Mouse (Mus musculus) intestine, embryonic 15.5 days (tissue): ENCODE measurements at regions not wholly inside any gene's neighbourhood (a gene's known extent, or its start where the extent isn't known, plus 50 kb on each side); places are given as distances from the start of the nearest gene placed in this dataset.

Experiments
- ATAC-seq: fragments of 200-750 bp; cut with Nextera tagmentation; 2 replicates; pipeline ENCODE4 v1.8.0; 2017; ENCODE audit warnings: moderate TSS enrichment, moderate library complexity
- H3K27ac ChIP-seq: fragments of 300-500 bp; sonication (generic); 2 replicates; pipeline ENCODE4 v1.5.1; 2015; ENCODE audit warnings: mild to moderate bottlenecking, inconsistent platforms
- H3K27me3 ChIP-seq: fragments of 300-500 bp; sonication (generic); replicated peaks from 2 replicates; pipeline ENCODE4 v1.6.1; 2015; ENCODE audit warnings: inconsistent platforms
- H3K36me3 ChIP-seq: fragments of 300-500 bp; sonication (generic); 2 replicates; pipeline ENCODE4 v1.6.1; 2015; ENCODE audit warnings: inconsistent platforms
- H3K4me1 ChIP-seq: fragments of 300-500 bp; sonication (generic); replicated peaks from 2 replicates; pipeline ENCODE4 v1.6.1; 2015; ENCODE audit warnings: inconsistent platforms
- H3K4me2 ChIP-seq: fragments of 300-500 bp; sonication (generic); replicated peaks from 2 replicates; pipeline ENCODE4 v1.6.1; 2015; ENCODE audit warnings: mild to moderate bottlenecking, inconsistent platforms
- H3K4me3 ChIP-seq: fragments of 300-500 bp; sonication (generic); replicated peaks from 2 replicates; pipeline ENCODE4 v1.5.1; 2015; ENCODE audit warnings: inconsistent platforms
- H3K9ac ChIP-seq: fragments of 300-500 bp; sonication (generic); 2 replicates; pipeline ENCODE4 v1.6.1; 2015; ENCODE audit warnings: inconsistent platforms
- H3K9me3 ChIP-seq: fragments of 300-500 bp; sonication (generic); 2 replicates; pipeline ENCODE4 v1.6.1; 2016; ENCODE audit warnings: inconsistent platforms
- WGBS: fragments of 180-500 bp; shearing (Covaris S2); methylation state at CpG from one replicate; pipeline ENCODE4 v1.1.7; 2015; 5-methylcytosine and 5-hydroxymethylcytosine counted together

GRCm38 (mm10) chr3:105241048-105241447 lies 174.4 kb downstream of the 4930564D02Rik start:
- no peaks in the 10 kb centered on the region for H3K4me1 ChIP-seq
- no peak overlapping the region for H3K4me2 ChIP-seq
- no peak for ATAC-seq
- no peaks in the 10 kb centered on the region for H3K9me3 ChIP-seq
- no peaks in the 10 kb centered on the region for H3K36me3 ChIP-seq
- H3K27ac ChIP-seq = no peak overlapping the region
- H3K9ac ChIP-seq = no peak overlapping the region
- WGBS = 80% methylated on average over 3 of the region's 3 CpGs
- no peak overlapping the region for H3K4me3 ChIP-seq
- no peaks in the 10 kb centered on the region for H3K27me3 ChIP-seq

GRCm38 (mm10) chr3:105257096-105257495 lies 190.5 kb downstream of the 4930564D02Rik start:
- Histone ChIP-seq H3K4me1 (no peaks in the 10 kb centered on the region), H3K4me2 (no peak overlapping the region), H3K36me3 (no peaks in the 10 kb centered on the region), H3K9me3 (no peaks in the 10 kb centered on the region), H3K9ac (no peak overlapping the region), H3K27ac (no peak overlapping the region), H3K4me3 (no peak overlapping the region), H3K27me3 (no peaks in the 10 kb centered on the region)
- 81% methylated on average over 2 of the region's 2 CpGs for WGBS
- ATAC-seq = no peak

GRCm38 (mm10) chr3:105275241-105275640 lies 176.9 kb upstream of the Kcnd3 start:
- H3K9me3 ChIP-seq = no peaks in the 10 kb centered on the region
- ATAC-seq = no peak
- WGBS = 34% methylated on average over 4 of the region's 4 CpGs

GRCm38 (mm10) chr3:105280971-105281370 lies 171.2 kb upstream of the Kcnd3 start:
- no peaks in the 10 kb centered on the region for H3K4me1 ChIP-seq
- H3K27me3 ChIP-seq = no peaks in the 10 kb centered on the region
- no peaks in the 10 kb centered on the region for H3K9me3 ChIP-seq
- no peak overlapping the region for H3K9ac ChIP-seq
- no peak overlapping the region for H3K4me3 ChIP-seq
- H3K36me3 ChIP-seq = no peaks in the 10 kb centered on the region
- H3K4me2 ChIP-seq = no peak overlapping the region
- no peak for ATAC-seq
- WGBS = 80% methylated on average over 5 of the region's 5 CpGs
- no peak overlapping the region for H3K27ac ChIP-seq

More at GRCm38 (mm10) chr3:105275241-105275640, 176.9 kb upstream of the Kcnd3 start:
- Histone ChIP-seq H3K27me3 (no peaks in the 10 kb centered on the region), H3K4me1 (no peaks in the 10 kb centered on the region), H3K4me2 (no peak overlapping the region), H3K4me3 (no peak overlapping the region), H3K36me3 (no peaks in the 10 kb centered on the region), H3K9ac (no peak overlapping the region), H3K27ac (no peak overlapping the region)

GRCm38 (mm10) chr3:105281686-105282085 lies 170.4 kb upstream of the Kcnd3 start:
- no peaks in the 10 kb centered on the region for H3K27me3 ChIP-seq
- 89% methylated on average over 3 of the region's 3 CpGs for WGBS
- H3K4me2 ChIP-seq = no peak overlapping the region
- no peak overlapping the region for H3K27ac ChIP-seq
- H3K9ac ChIP-seq = no peak overlapping the region
- no peaks in the 10 kb centered on the region for H3K4me1 ChIP-seq
- no peaks in the 10 kb centered on the region for H3K36me3 ChIP-seq
- H3K9me3 ChIP-seq = no peaks in the 10 kb centered on the region
- no peak for ATAC-seq
- no peak overlapping the region for H3K4me3 ChIP-seq

GRCm38 (mm10) chr3:105298273-105298672 lies 153.9 kb upstream of the Kcnd3 start:
- 87% methylated on average over 3 of the region's 3 CpGs for WGBS
- Histone ChIP-seq H3K4me2 (no peak overlapping the region), H3K36me3 (no peaks in the 10 kb centered on the region), H3K27me3 (no peaks in the 10 kb centered on the region), H3K4me1 (no peaks in the 10 kb centered on the region), H3K27ac (no peak overlapping the region), H3K9ac (no peak overlapping the region), H3K9me3 (no peaks in the 10 kb centered on the region), H3K4me3 (no peak overlapping the region)
- ATAC-seq = no peak

- no peak for ATAC-seq
- H3K36me3 ChIP-seq = no peaks in the 10 kb centered on the region
- H3K4me2 ChIP-seq = no peak overlapping the region
- no peaks in the 10 kb centered on the region for H3K27me3 ChIP-seq
- H3K9me3 ChIP-seq = no peaks in the 10 kb centered on the region
- 62% methylated on average over 7 of the region's 7 CpGs for WGBS
- no peak overlapping the region for H3K4me3 ChIP-seq
- H3K27ac ChIP-seq = no peak overlapping the region
- no peak overlapping the region for H3K9ac ChIP-seq
- H3K4me1 ChIP-seq = no peaks in the 10 kb centered on the region
Measured at GRCm38 (mm10) chr3:105300693-105301548, 151.2 kb upstream of the Kcnd3 start.

GRCm38 (mm10) chr3:105307676-105308075 lies 144.5 kb upstream of the Kcnd3 start:
- no peak overlapping the region for H3K9ac ChIP-seq
- no peaks in the 10 kb centered on the region for H3K9me3 ChIP-seq
- no peak overlapping the region for H3K27ac ChIP-seq
- no peaks in the 10 kb centered on the region for H3K27me3 ChIP-seq
- no peaks in the 10 kb centered on the region for H3K36me3 ChIP-seq
- WGBS = 61% methylated on average over 2 of the region's 2 CpGs
- H3K4me2 ChIP-seq = no peak overlapping the region
- no peaks in the 10 kb centered on the region for H3K4me1 ChIP-seq
- ATAC-seq = no peak
- no peak overlapping the region for H3K4me3 ChIP-seq

- 88% methylated on average over 2 of the region's 2 CpGs for WGBS
- no peaks in the 10 kb centered on the region for H3K4me1 ChIP-seq
Measured at GRCm38 (mm10) chr3:105309020-105309419, 143.1 kb upstream of the Kcnd3 start.

GRCm38 (mm10) chr3:105353268-105353667 lies 98.9 kb upstream of the Kcnd3 start:
- WGBS = 83% methylated on average over 4 of the region's 4 CpGs
- no peak for ATAC-seq
- no peaks in the 10 kb centered on the region for H3K9me3 ChIP-seq

More at GRCm38 (mm10) chr3:105309020-105309419, 143.1 kb upstream of the Kcnd3 start:
- H3K4me2 ChIP-seq = no peak overlapping the region
- H3K9ac ChIP-seq = no peak overlapping the region
- no peaks in the 10 kb centered on the region for H3K27me3 ChIP-seq
- no peak for ATAC-seq
- no peak overlapping the region for H3K4me3 ChIP-seq
- H3K36me3 ChIP-seq = no peaks in the 10 kb centered on the region
- no peak overlapping the region for H3K27ac ChIP-seq
- H3K9me3 ChIP-seq = no peaks in the 10 kb centered on the region

GRCm38 (mm10) chr3:105354123-105354931 lies 97.8 kb upstream of the Kcnd3 start:
- no peak for ATAC-seq
- Histone ChIP-seq H3K27me3 (no peaks in the 10 kb centered on the region), H3K9ac (no peak overlapping the region), H3K4me3 (no peak overlapping the region), H3K9me3 (no peaks in the 10 kb centered on the region), H3K27ac (no peak overlapping the region), H3K36me3 (no peaks in the 10 kb centered on the region), H3K4me1 (no peaks in the 10 kb centered on the region), H3K4me2 (no peak overlapping the region)
- WGBS = 74% methylated on average over 16 of the region's 16 CpGs

More at GRCm38 (mm10) chr3:105353268-105353667, 98.9 kb upstream of the Kcnd3 start:
- Histone ChIP-seq H3K9ac (no peak overlapping the region), H3K27ac (no peak overlapping the region), H3K4me2 (no peak overlapping the region), H3K36me3 (no peaks in the 10 kb centered on the region), H3K4me1 (no peaks in the 10 kb centered on the region), H3K27me3 (no peaks in the 10 kb centered on the region), H3K4me3 (no peak overlapping the region)

- H3K36me3 ChIP-seq = no peaks in the 10 kb centered on the region
- 61% methylated on average over 2 of the region's 2 CpGs for WGBS
- no peaks in the 10 kb centered on the region for H3K27me3 ChIP-seq
- ATAC-seq = no peak
- H3K27ac ChIP-seq = no peak overlapping the region
- H3K4me1 ChIP-seq = no peaks in the 10 kb centered on the region
- no peak overlapping the region for H3K4me3 ChIP-seq
- H3K9me3 ChIP-seq = no peaks in the 10 kb centered on the region
- no peak overlapping the region for H3K9ac ChIP-seq
- H3K4me2 ChIP-seq = no peak overlapping the region
Measured at GRCm38 (mm10) chr3:105357511-105357910, 94.6 kb upstream of the Kcnd3 start.
